Mouse (Mus musculus) intestine, postnatal 0 days (tissue): ENCODE measurements around the gene Otulin. TPM values are rescaled to one million over a fixed set of nuclear protein-coding genes. Genes with fewer than 3 reads are reported as not detected.

Experiments used
- ATAC-seq: fragments of 200-750 bp; cut with Nextera tagmentation; 2 replicates; pipeline ENCODE4 v1.8.0; 2017; ENCODE audit warnings: mild to moderate bottlenecking, moderate TSS enrichment, moderate library complexity
- H3K27ac ChIP-seq: fragments of 300-500 bp; sonication (generic); 2 replicates; pipeline ENCODE4 v1.5.1; 2014; ENCODE audit warnings: mild to moderate bottlenecking, low read depth, low read length, moderate library complexity
- H3K27me3 ChIP-seq: fragments of 300-500 bp; sonication (generic); replicated peaks from 2 replicates; pipeline ENCODE4 v1.6.1; 2014; ENCODE audit warnings: low read length, mixed read lengths; ENCODE audit not compliant: control insufficient read depth, insufficient read depth
- H3K36me3 ChIP-seq: fragments of 300-500 bp; sonication (generic); 2 replicates; pipeline ENCODE4 v1.6.1; 2014; ENCODE audit warnings: mild to moderate bottlenecking, moderate library complexity; ENCODE audit not compliant: control insufficient read depth, insufficient read depth
- H3K4me1 ChIP-seq: fragments of 300-500 bp; sonication (generic); replicated peaks from 2 replicates; pipeline ENCODE4 v1.6.1; 2014; ENCODE audit warnings: antibody characterized with exemption, low read length, mixed read lengths; ENCODE audit not compliant: control insufficient read depth, insufficient read depth
- H3K4me2 ChIP-seq: fragments of 300-500 bp; sonication (generic); replicated peaks from 2 replicates; pipeline ENCODE4 v1.6.1; 2014; ENCODE audit warnings: low read depth, mild to moderate bottlenecking, moderate library complexity
- H3K4me3 ChIP-seq: fragments of 300-500 bp; sonication (generic); 2 replicates; pipeline ENCODE4 v1.5.1; 2014; ENCODE audit warnings: low read depth, low read length
- H3K9ac ChIP-seq: fragments of 300-500 bp; sonication (generic); 2 replicates; pipeline ENCODE4 v1.6.1; 2014; ENCODE audit warnings: mild to moderate bottlenecking, low read depth, low read length
- H3K9me3 ChIP-seq: fragments of 300-500 bp; sonication (generic); 2 replicates; pipeline ENCODE4 v1.6.1; 2016; ENCODE audit warnings: mixed run types; ENCODE audit not compliant: control insufficient read depth
- CTCF ChIP-seq: sonication (generic); IDR thresholded peaks from 2 replicates; pipeline ENCODE4 v1.5.1; 2016; ENCODE audit warnings: low read depth, mild to moderate bottlenecking, control low read depth, antibody characterized with exemption, moderate library complexity
- WGBS: fragments of 180-500 bp; shearing (Covaris S2); extraction: QIAGEN DNeasy Blood & Tissue Kit; methylation state at CpG from one replicate; pipeline ENCODE4 v1.1.7; 2014; 5-methylcytosine and 5-hydroxymethylcytosine counted together
- polyA plus RNA-seq: library from polyadenylated mRNA; unstranded; fragments of >200 nt; fragmentation: Nextera tagmentation; extraction: Ambion mirVana; gene quantifications from 2 replicates; pipeline ENCODE4 v1.2.1, GENCODE M21; 2015

The Otulin gene
- polyA plus RNA-seq, 1 experiment from 2014 or later, result 30.8 TPM

DNA sequence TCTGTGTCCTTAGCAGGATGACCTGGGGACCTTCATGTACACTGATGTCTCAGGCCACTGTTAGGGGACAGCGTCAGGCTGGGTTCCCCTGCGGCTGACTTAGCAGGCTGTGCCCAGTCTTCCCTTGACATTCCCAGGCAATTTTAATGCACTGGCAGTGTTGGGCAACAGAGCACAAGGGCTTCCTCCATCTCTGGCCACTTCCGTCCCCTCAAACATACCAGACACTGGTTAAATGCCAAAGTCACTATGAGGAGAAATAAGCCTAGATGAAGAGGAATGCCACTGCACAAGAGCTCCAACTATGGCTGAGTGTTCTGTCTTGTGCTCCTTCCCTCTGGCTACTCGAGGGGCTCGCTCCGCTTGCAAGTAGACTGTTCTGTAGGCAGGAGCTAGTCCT lies 42.7 kb upstream of the Otulin start:
- Histone ChIP-seq H3K9ac (no peak overlapping the region), H3K4me1 (no peaks in the 10 kb centered on the region), H3K36me3 (no peaks in the 10 kb centered on the region), H3K27ac (no peak overlapping the region), H3K27me3 (no peaks in the 10 kb centered on the region), H3K9me3 (no peaks in the 10 kb centered on the region), H3K4me2 (no peak overlapping the region), H3K4me3 (no peak overlapping the region)
- TF ChIP-seq CTCF, result no peak
- ATAC-seq, result no peak
- WGBS, result 92% methylated on average over 6 of the region's 6 CpGs

DNA sequence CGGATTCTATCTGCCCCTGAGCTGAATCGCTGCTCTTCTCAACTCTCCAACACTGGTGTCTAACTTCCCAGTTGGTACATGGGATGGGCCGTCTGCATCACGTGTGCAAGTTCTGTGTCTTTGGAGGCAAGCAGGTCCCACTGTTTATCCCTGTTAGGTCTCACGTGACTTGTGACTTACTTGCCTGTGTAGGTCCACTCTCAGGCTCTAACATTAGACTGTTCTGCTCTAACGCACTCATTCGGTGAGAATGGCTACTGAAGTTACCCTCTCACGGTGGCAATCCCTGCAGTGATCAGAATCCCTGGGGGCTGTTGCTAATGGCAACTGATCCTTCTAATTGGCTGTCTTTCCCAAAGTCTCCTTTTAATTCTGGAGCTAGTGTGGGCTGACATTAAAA lies 41.8 kb upstream of the Otulin start:
- H3K27ac ChIP-seq, result no peak overlapping the region
- no peaks in the 10 kb centered on the region for H3K9me3 ChIP-seq
- H3K36me3 ChIP-seq, result no peaks in the 10 kb centered on the region
- ATAC-seq, result no peak
- H3K27me3 ChIP-seq, result no peaks in the 10 kb centered on the region
- no peak overlapping the region for H3K4me3 ChIP-seq
- H3K4me1 ChIP-seq, result no peaks in the 10 kb centered on the region
- H3K4me2 ChIP-seq, result no peak overlapping the region
- 82% methylated on average over 8 of the region's 8 CpGs for WGBS
- TF ChIP-seq CTCF, result no peak
- H3K9ac ChIP-seq, result no peak overlapping the region

DNA sequence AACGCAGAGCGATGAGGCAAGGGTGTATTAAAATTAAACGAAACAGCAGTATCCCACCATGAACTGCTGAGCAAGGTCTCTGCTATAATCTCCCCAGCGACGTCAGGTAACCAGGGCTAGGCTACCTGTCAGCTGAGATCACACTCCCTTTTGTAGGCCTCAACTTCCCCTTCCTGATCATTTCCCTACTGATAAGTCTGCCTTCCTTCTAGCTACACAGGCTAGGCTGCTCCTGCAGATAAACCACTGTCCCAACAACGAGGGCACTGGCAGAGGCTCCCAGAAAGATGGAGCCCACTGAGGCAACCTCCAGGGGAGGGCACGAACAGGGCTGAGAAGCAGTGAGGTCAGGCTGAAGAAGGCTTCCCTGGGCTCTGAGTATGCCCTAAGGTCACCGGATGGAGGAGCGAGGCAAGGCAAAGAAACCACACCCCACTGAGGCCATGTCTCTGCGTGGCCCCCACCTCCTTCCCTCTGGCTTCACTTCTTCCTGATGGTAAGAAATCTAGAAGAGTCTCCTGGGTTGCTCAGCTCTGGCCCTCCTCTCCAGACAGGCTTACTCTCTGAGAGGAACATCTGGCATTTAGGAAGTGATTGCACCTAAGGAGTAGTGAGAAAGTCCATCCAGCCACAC lies 41.2 kb upstream of the Otulin start:
- Histone ChIP-seq H3K27me3 (no peaks in the 10 kb centered on the region), H3K9me3 (no peaks in the 10 kb centered on the region), H3K36me3 (no peaks in the 10 kb centered on the region), H3K4me3 (no peak overlapping the region), H3K27ac (no peak overlapping the region), H3K4me1 (no peaks in the 10 kb centered on the region), H3K9ac (no peak overlapping the region), H3K4me2 (no peak overlapping the region)
- 77% methylated on average over 10 of the region's 10 CpGs for WGBS
- no peak for TF ChIP-seq CTCF
- ATAC-seq, result no peak

DNA sequence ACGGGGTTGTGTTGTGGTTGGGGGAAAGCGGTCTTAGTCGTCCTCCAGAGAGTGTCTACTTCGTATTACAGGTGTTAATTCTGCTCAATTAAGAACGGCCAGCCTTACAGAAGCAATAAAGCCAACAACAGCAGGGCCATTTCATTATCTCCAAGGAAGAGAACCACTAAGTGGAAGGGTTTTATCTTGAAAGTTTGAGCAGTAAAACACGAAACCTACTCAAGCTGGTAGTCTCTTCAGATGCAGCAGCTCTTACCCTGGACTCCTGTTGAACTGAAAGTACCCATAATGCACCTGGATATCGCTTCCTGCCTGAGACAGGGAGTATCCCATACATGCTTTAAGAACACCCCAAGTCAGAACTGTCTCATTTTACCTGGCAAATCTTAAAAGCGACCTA lies 40.2 kb upstream of the Otulin start:
- H3K4me2 ChIP-seq, result no peak overlapping the region
- H3K4me1 ChIP-seq, result no peaks in the 10 kb centered on the region
- H3K9ac ChIP-seq, result no peak overlapping the region
- no peak overlapping the region for H3K27ac ChIP-seq
- H3K27me3 ChIP-seq, result no peaks in the 10 kb centered on the region
- ATAC-seq, result no peak
- TF ChIP-seq CTCF, result no peak
- no peaks in the 10 kb centered on the region for H3K36me3 ChIP-seq
- no peaks in the 10 kb centered on the region for H3K9me3 ChIP-seq
- no peak overlapping the region for H3K4me3 ChIP-seq
- WGBS, result 74% methylated on average over 8 of the region's 8 CpGs

DNA sequence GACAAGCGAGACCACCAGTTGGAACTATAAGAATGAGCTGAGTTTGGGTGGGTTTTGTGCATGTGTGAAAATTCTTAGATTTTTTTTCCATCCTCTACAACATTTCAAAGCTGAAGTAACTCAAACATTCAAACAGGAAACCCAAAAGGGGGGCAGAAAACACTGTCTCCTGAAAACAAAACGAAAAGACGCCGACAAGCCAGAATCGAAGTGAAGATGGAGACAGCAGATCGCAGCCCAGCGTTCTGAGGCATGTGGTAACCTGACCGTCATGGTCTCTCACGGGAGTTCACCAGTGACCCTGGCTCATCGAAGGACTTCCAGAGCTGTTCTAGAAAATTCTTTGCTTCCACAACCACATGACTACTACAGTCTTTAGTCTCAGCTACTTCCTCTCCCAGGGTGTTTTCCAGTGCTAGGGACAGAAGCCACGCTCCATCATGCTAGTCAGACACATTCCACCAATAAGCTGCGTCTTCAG lies 39.5 kb upstream of the Otulin start:
- no peak overlapping the region for H3K27ac ChIP-seq
- H3K36me3 ChIP-seq, result no peaks in the 10 kb centered on the region
- no peak overlapping the region for H3K4me2 ChIP-seq
- no peaks in the 10 kb centered on the region for H3K9me3 ChIP-seq
- 86% methylated on average over 12 of the region's 12 CpGs for WGBS
- no peaks in the 10 kb centered on the region; the same call in 1 of the 2 replicates for H3K4me1 ChIP-seq
- H3K4me3 ChIP-seq, result no peak overlapping the region
- no peaks in the 10 kb centered on the region for H3K27me3 ChIP-seq
- no peak for ATAC-seq
- no peak overlapping the region for H3K9ac ChIP-seq
- TF ChIP-seq CTCF, result no peak

DNA sequence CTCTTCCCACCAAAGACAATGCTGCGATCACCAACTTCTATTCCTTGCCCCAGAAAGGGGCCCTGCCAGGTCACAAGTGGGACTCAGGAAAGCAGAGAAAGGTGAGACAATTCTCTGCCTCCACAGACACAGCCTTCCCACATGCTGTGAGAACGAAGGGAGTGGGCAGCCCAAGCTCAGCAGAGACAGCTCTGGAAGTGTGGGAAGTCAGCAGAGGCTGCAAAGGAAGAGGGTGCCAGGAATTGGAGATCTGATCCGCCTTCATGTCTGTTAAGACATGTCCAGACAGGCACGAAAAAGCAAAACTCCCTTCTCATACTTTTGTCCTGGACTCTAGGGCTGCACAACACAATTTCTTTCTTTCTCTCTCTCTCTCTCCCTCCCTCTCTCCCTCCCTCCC lies 38.8 kb upstream of the Otulin start:
- 74% methylated on average over 4 of the region's 4 CpGs for WGBS
- Histone ChIP-seq H3K9me3 (no peaks in the 10 kb centered on the region), H3K4me1 (no peaks in the 10 kb centered on the region; the same call in 1 of the 2 replicates), H3K27ac (no peak overlapping the region), H3K36me3 (no peaks in the 10 kb centered on the region), H3K27me3 (no peaks in the 10 kb centered on the region), H3K4me3 (no peak overlapping the region), H3K4me2 (no peak overlapping the region), H3K9ac (no peak overlapping the region)
- TF ChIP-seq CTCF, result no peak
- ATAC-seq, result no peak
